Mouse (Mus musculus) kidney, adult 2 months (tissue): Measurements from ENCODE around the gene Gm26920. TPM values are rescaled to one million over a fixed set of nuclear protein-coding genes. Genes with fewer than 3 reads are reported as not detected.

ENCODE experiments used
- DNase-seq: peaks from one replicate; pipeline ENCODE4 v3.0.0; 2021
- H3K27ac ChIP-seq: fragments of 200-500 bp; 2 replicates; pipeline ENCODE4 v1.5.1; 2012; ENCODE audit warnings: low read depth, low read length, control low read depth, inconsistent platforms; ENCODE audit not compliant: insufficient read depth
- H3K27me3 ChIP-seq: fragments of 200-500 bp; replicated peaks from 2 replicates; pipeline ENCODE4 v1.6.1; 2012; ENCODE audit warnings: mild to moderate bottlenecking, moderate library complexity, low read length, inconsistent platforms; ENCODE audit not compliant: control insufficient read depth, insufficient read depth
- H3K36me3 ChIP-seq: fragments of 200-500 bp; 2 replicates; pipeline ENCODE4 v1.6.1; 2012; ENCODE audit warnings: mild to moderate bottlenecking, moderate library complexity, low read length, inconsistent platforms; ENCODE audit not compliant: control insufficient read depth, insufficient read depth
- H3K4me1 ChIP-seq: fragments of 200-500 bp; 2 replicates; pipeline ENCODE4 v1.6.1; 2011; ENCODE audit warnings: low read length; ENCODE audit not compliant: control insufficient read depth, insufficient read depth
- H3K4me3 ChIP-seq: fragments of 200-500 bp; 2 replicates; pipeline ENCODE4 v1.5.1; 2011; ENCODE audit warnings: mild to moderate bottlenecking, low read depth, low read length, control low read depth; ENCODE audit not compliant: insufficient read depth
- CTCF ChIP-seq: fragments of 200-500 bp; conservative IDR thresholded peaks from 2 replicates; pipeline ENCODE4 v1.5.1; 2011; ENCODE audit warnings: low read depth, mild to moderate bottlenecking, control low read depth, low read length, moderate library complexity, mixed read lengths; ENCODE audit not compliant: insufficient read depth, insufficient read length
- POLR2A ChIP-seq: fragments of 200-500 bp; IDR thresholded peaks from one replicate; pipeline ENCODE4 v1.6.1; 2011; ENCODE audit warnings: low read depth, low read length, control low read depth
- WGBS: fragments of 180-500 bp; shearing (Covaris S2); methylation state at CpG from one replicate; pipeline ENCODE4 v1.1.7; 2018; 5-methylcytosine and 5-hydroxymethylcytosine counted together
- polyA plus RNA-seq: library from polyadenylated mRNA; depleted of rRNA; stranded (reverse); fragments of >200 nt; gene quantifications from 2 replicates; pipeline ENCODE4 v1.2.3, GENCODE M21; 2012

The Gm26920 gene
- polyA plus RNA-seq, 1 experiment: not detected

DNA sequence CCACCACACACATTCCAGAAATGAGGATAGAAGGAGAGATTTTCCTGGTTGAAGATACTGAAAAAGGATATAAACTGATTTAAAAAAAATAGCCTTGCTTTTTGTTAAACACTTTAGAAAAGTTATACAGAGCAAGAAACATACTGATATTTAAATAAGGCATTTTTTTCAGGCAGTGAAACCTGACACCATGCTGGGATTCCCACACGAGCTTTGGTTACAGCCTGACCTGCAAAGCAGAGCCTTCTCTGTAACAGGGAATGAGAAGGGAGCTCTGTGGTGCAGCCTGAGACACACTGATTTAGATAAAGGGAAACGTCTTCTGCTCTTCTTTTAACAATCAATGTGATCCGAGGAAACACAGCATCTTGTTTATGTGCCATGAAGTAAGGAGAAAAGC lies 36.6 kb downstream of the Gm26920 start:
- H3K4me1 ChIP-seq: no peaks in the 10 kb centered on the region
- DNase-seq: no peak
- H3K27ac ChIP-seq: no peak overlapping the region
- no peaks in the 10 kb centered on the region for H3K36me3 ChIP-seq
- no peaks in the 10 kb centered on the region for H3K27me3 ChIP-seq
- 10% methylated on average over 3 of the region's 3 CpGs for WGBS
- TF ChIP-seq POLR2A: no peak
- TF ChIP-seq CTCF: no peak
- no peak overlapping the region for H3K4me3 ChIP-seq

DNA sequence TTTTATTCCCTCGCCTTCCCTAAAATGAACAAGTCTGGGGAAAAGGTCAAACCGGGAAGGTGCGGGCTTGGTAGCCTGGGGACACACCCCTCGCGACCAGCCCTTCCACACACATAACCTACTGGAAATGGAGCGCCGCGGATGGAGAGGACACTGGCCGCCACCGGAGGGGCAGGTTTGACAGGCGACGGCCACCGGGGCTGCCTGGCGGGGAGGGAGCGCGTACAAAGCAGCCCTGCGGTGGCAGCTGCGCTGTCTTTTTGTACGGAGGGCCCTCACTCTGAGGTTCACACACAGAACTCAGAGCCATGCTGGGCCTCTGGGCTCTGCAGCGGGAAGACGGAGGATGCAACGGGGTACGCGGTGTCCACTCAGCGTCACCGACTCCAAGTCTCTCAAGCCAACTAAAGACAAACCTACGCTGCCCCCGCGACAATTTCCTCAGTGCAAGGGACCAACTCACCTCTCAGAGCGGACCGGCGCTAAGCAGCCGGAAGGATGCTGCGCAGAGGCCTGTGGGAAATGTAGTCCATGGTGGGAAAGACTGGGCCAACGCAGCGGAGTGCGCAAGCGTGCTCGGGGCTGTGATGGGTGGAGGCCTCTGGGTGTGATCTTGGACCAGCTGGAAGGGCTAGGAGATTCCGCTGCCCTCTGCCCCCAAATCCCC lies 39.2 kb downstream of the Gm26920 start, which contains the start of gene Zfp14:
Zfp14 (minus strand) TSS at position 499 of the 667 bp plus-strand sequence.
- no peaks in the 10 kb centered on the region for H3K27me3 ChIP-seq
- no peak within 1 kb of the TSS for H3K27ac ChIP-seq

DNA sequence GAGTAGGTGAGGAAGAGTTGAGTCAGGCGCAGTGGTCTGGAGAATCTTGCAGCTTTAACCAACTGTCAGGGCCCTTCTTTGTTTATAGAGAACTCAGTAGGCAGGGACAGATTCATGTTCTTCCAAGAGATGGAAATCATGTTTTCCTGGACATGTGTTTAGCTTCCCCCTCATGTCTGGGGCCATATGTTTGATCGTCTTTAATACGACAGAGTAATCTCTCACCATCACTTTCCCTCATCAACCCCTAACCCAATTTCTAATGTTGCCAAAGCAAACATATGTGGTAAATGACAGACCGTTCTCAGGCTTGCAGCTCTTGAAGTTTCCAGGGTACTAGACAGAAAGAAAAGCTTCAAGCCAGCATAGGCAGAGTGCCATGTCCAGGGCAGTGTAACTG lies 42.1 kb downstream of the Gm26920 start:
- H3K4me1 ChIP-seq: no peaks in the 10 kb centered on the region
- H3K4me3 ChIP-seq: no peak overlapping the region
- no peak overlapping the region for H3K27ac ChIP-seq
- WGBS: 93% methylated on average over 4 of the region's 4 CpGs
- H3K27me3 ChIP-seq: no peaks in the 10 kb centered on the region
- no peaks in the 10 kb centered on the region for H3K36me3 ChIP-seq
- DNase-seq: no peak
- TF ChIP-seq CTCF (no peak), POLR2A (no peak)

More for the DNA sequence above, 39.2 kb downstream of the Gm26920 start, which contains the start of gene Zfp14:
- no peaks in the 10 kb centered on the region for H3K36me3 ChIP-seq
- H3K4me3 ChIP-seq: peak within 1 kb of the TSS; percentile 81
- WGBS: under 1% methylated on average over 40 of the region's 40 CpGs
- peak; percentile 92 for DNase-seq
- TF ChIP-seq POLR2A (no peak), CTCF (no peak)
- H3K4me1 ChIP-seq: no peaks in the 10 kb centered on the region

DNA sequence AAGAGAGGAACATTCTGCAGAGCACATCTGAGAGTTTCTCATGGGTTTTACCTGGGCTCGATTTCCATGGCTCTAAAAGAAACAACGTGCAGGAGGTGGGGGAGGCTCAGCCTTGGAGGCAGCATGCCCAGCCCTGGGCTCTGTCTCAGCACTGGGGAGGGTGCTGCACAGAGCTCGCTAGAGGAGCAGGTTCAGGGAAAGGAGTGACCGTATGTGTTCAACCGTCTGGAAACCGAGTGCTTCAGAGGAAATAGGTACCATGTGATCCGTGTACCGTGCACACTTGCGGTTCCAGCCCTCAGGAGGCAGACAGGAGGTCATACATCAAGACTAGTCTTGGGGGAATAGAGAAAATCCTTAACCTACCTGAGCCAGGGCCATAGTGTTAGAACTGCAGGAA lies 45.9 kb downstream of the Gm26920 start:
- no peak for DNase-seq
- Histone ChIP-seq H3K4me1 (no peaks in the 10 kb centered on the region), H3K36me3 (no peaks in the 10 kb centered on the region), H3K27me3 (no peaks in the 10 kb centered on the region), H3K4me3 (no peak overlapping the region), H3K27ac (no peak overlapping the region)
- 26% methylated on average over 9 of the region's 9 CpGs for WGBS
- TF ChIP-seq CTCF (no peak), POLR2A (no peak)

DNA sequence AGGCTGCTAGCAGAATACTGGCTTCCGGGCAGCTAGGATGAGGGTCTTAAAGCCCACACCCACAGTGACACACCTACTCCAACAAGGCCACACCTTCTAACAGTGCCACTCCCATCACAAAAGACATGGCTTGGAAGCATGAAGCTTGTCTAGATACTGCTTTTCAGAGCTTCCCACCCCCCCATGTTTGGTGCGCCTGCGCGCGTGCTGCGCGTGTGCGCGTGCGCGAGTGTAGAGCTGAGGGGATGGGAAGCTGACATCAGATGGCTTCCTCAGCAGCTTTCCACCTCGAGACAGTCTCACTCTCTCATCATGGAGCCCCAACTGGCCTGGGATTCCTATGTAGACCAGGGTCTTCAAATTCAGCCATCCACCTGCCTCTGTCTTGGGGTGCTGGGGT lies 55.9 kb downstream of the Gm26920 start:
- Histone ChIP-seq H3K36me3 (no peaks in the 10 kb centered on the region), H3K4me3 (no peak overlapping the region), H3K4me1 (no peaks in the 10 kb centered on the region), H3K27ac (no peak overlapping the region), H3K27me3 (no peaks in the 10 kb centered on the region)
- WGBS: 95% methylated on average over 12 of the region's 12 CpGs
- DNase-seq: no peak
- TF ChIP-seq CTCF: no peak
- no peak for TF ChIP-seq POLR2A

DNA sequence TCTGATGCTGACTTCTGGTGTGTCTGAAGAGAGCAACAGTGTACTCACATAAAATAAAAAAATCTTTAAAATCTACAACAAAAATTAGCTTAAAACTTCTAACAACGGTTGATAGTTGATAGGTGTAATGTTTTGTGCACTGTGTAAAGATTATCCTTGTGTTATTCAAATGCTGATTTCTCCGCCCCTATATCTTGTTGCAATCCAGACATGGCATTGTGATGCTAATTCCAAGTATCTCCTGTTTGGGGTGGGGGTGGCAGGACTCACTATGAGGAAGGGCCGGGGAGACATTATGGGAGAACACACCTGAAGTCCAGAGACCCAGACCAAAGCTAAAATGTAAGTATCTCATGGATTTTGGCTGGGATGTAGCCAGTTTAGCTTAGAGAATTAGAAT lies 58.8 kb downstream of the Gm26920 start:
- Histone ChIP-seq H3K4me3 (no peak overlapping the region), H3K27ac (no peak overlapping the region), H3K36me3 (no peaks in the 10 kb centered on the region), H3K4me1 (no peaks in the 10 kb centered on the region), H3K27me3 (no peaks in the 10 kb centered on the region)
- 87% methylated on average over 3 of the region's 3 CpGs for WGBS
- DNase-seq: no peak
- TF ChIP-seq POLR2A: no peak
- TF ChIP-seq CTCF: no peak

DNA sequence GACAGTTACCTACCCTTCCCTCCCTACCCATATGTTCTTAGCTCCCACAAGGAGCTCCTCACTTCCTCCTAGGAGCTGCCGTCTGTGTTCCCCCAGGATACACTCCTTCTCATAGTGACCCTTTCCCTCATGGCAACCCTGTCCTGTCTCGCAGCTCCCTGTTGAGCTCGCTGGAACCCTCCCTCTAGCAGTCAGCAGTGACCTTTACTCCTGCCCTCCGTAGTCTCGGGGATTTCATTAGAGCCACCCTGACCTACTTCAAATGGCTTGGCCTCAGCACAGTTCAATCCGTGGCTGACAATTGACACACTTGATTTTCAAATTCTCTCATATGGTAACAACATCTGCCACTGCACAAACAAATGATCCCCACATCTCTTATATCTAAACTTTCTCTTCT lies 59.5 kb downstream of the Gm26920 start:
- Histone ChIP-seq H3K4me1 (no peaks in the 10 kb centered on the region), H3K27me3 (no peaks in the 10 kb centered on the region), H3K27ac (no peak overlapping the region), H3K36me3 (no peaks in the 10 kb centered on the region), H3K4me3 (no peak overlapping the region)
- TF ChIP-seq POLR2A: no peak
- no peak for TF ChIP-seq CTCF
- WGBS: 14% methylated on average over 6 of the region's 6 CpGs
- DNase-seq: peak; percentile 51

DNA sequence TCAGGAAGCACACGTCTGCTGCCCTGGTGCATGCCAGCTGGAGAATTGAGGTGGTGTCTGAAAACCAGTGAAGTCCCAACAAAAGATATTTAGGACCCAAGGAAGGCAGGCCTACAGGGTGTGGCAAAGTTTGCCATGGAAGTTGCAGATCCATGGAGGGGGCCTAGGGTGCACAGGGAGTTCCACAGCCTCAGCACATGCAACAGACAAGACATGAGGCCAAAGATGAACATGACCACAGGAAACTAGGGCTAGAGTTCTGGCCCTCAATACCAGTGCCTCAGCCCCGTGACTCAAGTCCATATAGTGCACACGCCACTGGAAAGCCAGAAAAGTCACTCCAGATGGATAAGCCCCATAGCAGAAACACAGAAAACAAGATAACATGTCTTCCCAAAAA lies 61.6 kb downstream of the Gm26920 start:
- WGBS: 95% methylated on average over 3 of the region's 3 CpGs
- no peaks in the 10 kb centered on the region for H3K4me1 ChIP-seq
- no peak for DNase-seq
- no peak overlapping the region for H3K27ac ChIP-seq
- no peak for TF ChIP-seq POLR2A
- no peak for TF ChIP-seq CTCF
- no peaks in the 10 kb centered on the region for H3K36me3 ChIP-seq
- H3K4me3 ChIP-seq: no peak overlapping the region
- no peaks in the 10 kb centered on the region for H3K27me3 ChIP-seq
